In genomic region chr19:32523769-32524515, GRCm38 (mm10) we compare ENCODE assay signal across 10 mouse cellular contexts. TPM values are rescaled to one million over a fixed set of nuclear protein-coding genes. Genes with fewer than 3 reads are reported as not detected.
A peak's percentile ranks its signal among the peaks of the same experiment; 100 is the strongest.
DNase-seq lines count a peak whose midpoint lies in the region; ATAC-seq lines count a peak whose summit lies in the region.
"Had no signal": no experiment of that assay in that cellular context is flagged by ENCODE, and none has a peak within 500 bp of the region (broad histone marks: within the 10 kb centered on the region; RNA-seq: fewer than 3 reads in every experiment).

No protein-coding gene starts in this region.

- no peaks in the 10 kb centered on the region for H3K79me2 ChIP-seq in macrophage (ENCODE audit: inconsistent target)

- no peak overlapping the region for H3K27ac ChIP-seq in heart, embryonic 12.5 days (ENCODE audit: poor library complexity, severe bottlenecking)
- peak overlapping the region; percentile 32 for H3K27ac ChIP-seq in macrophage

- peaks cover 12% of the 10 kb centered on the region for H3K4me1 ChIP-seq in heart, embryonic 12.5 days (replicated peaks)

- DNase-seq in heart, postnatal 4 days, result no peak
- peak; percentile 40 for DNase-seq in induced T-regulatory cell, adult 2 months (ENCODE audit: low read depth)
- peak; percentile 79 for DNase-seq in thymus, postnatal 14 days
- DNase-seq in kidney, postnatal 25 days, result no peak
- no peak for DNase-seq in gastrocnemius, adult 18-20 months (ENCODE audit: low spot score)
- no peak for DNase-seq in spleen, postnatal 10 days (ENCODE audit: low spot score in 2 of 2)
- DNase-seq: forebrain, postnatal 0 days; heart, postnatal 14 days had no signal

- H3K36me3 ChIP-seq in heart, embryonic 12.5 days, result peaks cover 3% of the 10 kb centered on the region; the same call in 1 of the 2 replicates
- H3K36me3 ChIP-seq in macrophage (ENCODE audit: inconsistent target), result no peaks in the 10 kb centered on the region

- no peak overlapping the region for H3K9ac ChIP-seq in heart, embryonic 12.5 days
- H3K9ac ChIP-seq: forebrain, postnatal 0 days had no signal

- peaks cover 6% of the 10 kb centered on the region for H3K9me3 ChIP-seq in heart, embryonic 12.5 days (replicated peaks)

- 75% methylated on average over 14 of the region's 14 CpGs for WGBS in heart, embryonic 12.5 days
- WGBS in macrophage (ENCODE audit: missing documents), result 42% methylated on average over 13 of the region's 14 CpGs

- H3K4me2 ChIP-seq in heart, embryonic 12.5 days, result no peak overlapping the region

- H3K4me3 ChIP-seq in heart, embryonic 12.5 days, result no peak overlapping the region
- no peak overlapping the region for H3K4me3 ChIP-seq in macrophage (ENCODE audit: inconsistent target)

- H3K27me3 ChIP-seq in heart, embryonic 12.5 days (replicated peaks), result no peaks in the 10 kb centered on the region

- peak; percentile 77 for ATAC-seq in heart, embryonic 12.5 days (ENCODE audit: insufficient number of reproducible peaks, low FRiP score)
- ATAC-seq: forebrain, postnatal 0 days had no signal

RNA-seq across cellular contexts. Expression of gene Minpp1, which starts 38.4 kb away (rescaled TPM):
- 79.3 and 81.1 TPM in 2 replicates for polyA plus RNA-seq in heart, embryonic 12.5 days (2016; fragmentation: Nextera tagmentation; extraction: Ambion mirVana)
- 10 to 100 TPM; 28.6 to 29.8 TPM for total RNA-seq in heart, postnatal 4 days (2021)
- 10 to 100 TPM in 15 of 26 experiments, 1 to 10 TPM in 11; 6.2 to 27.1 (median 11.5) TPM for total RNA-seq in macrophage (2018; cell fraction: chromatin; rRNA removed)
- total RNA-seq in macrophage (2018; cell fraction: cytosol; rRNA removed), result 10 to 100 TPM; 20.4 to 41.3 (median 29.1) TPM
- 10 to 100 TPM; 14.2 to 50.1 (median 31.3) TPM for total RNA-seq in macrophage (2018; cell fraction: nucleus; rRNA removed)
- polyA plus RNA-seq in macrophage (2018), result 17.2 to 36.1 TPM (median 26.8 TPM) in 3 replicates
- total RNA-seq in gastrocnemius, adult 18-20 months (2021), result 10 to 100 TPM; 13.9 to 14.0 TPM

RNA-seq across cellular contexts. Expression of gene Rpl9-ps6, which starts 57.6 kb away (rescaled TPM):
- 57.6 and 60.3 TPM in 2 replicates for polyA plus RNA-seq in heart, embryonic 12.5 days (2016; fragmentation: Nextera tagmentation; extraction: Ambion mirVana)
- 10 to 100 TPM; 61.0 to 71.0 TPM for total RNA-seq in heart, postnatal 4 days (2021)
- 1 to 10 TPM in 18 of 26 experiments, not detected in 8; 1.8 to 8.1 (median 3.9) TPM for total RNA-seq in macrophage (2018; cell fraction: chromatin; rRNA removed)
- 10 to 100 TPM in 17 of 26 experiments, 1 to 10 TPM in 9; 6.8 to 27.6 (median 11.1) TPM for total RNA-seq in macrophage (2018; cell fraction: cytosol; rRNA removed)
- total RNA-seq in macrophage (2018; cell fraction: nucleus; rRNA removed), result 1 to 10 TPM in 24 of 26 experiments, not detected in 2; 1.3 to 5.8 (median 2.8) TPM
- 2.4 to 44.9 TPM (median 39.4 TPM) in 3 replicates for polyA plus RNA-seq in macrophage (2018)
- total RNA-seq in gastrocnemius, adult 18-20 months (2021), result 10 to 100 TPM; 22.7 to 52.1 TPM

Comparison
In these comparisons a context has a peak if more than half of its experiments do, and no peak if none do; other contexts are left out.
1. DNase-seq: peak in induced T-regulatory cell, adult 2 months (single experiment) and thymus, postnatal 14 days (single experiment); none in heart, postnatal 4 days (single experiment), kidney, postnatal 25 days (0 of 2), gastrocnemius, adult 18-20 months (single experiment) and spleen, postnatal 10 days (0 of 2).